Mouse (Mus musculus): ENCODE results near the gene Sik2. TPM values are rescaled to one million over a fixed set of nuclear protein-coding genes. Genes with fewer than 3 reads are reported as not detected.

Sik2 gene
- polyA plus RNA-seq, 1 experiment = 9.1 TPM

DNA sequence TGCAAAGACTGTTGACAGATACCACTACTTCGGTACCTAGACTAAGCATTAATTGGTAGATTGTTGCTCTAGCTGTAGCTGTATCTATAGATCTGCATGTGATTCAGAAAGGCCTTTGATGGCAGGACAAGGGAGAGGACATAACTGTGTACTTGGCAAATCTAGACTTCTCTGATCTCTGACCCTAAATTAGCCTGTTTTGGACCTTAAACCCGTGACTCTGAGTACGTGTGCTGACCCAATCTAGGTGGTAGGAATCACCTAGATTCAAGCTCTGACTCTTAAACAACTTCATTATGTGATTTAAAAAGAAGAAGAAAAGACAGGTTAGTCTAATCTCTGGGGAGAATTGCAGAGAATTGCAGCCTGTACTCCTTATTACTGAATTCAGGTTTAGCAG is 163.8 kb downstream of the Sik2 start, which contains the start of gene Ppp2r1b:
Ppp2r1b (plus strand) TSS at position 221 of the 400 bp plus-strand sequence.
- Histone ChIP-seq H3ac (ENCODE audit: control insufficient read depth, insufficient read length, low read depth) (no peak within 1 kb of the TSS), H3K79me2 (ENCODE audit: control insufficient read depth, insufficient read depth) (no peaks in the 10 kb centered on the region), H3K79me3 (ENCODE audit: low read depth) (no peaks in the 10 kb centered on the region), H3K4me3 (ENCODE audit: insufficient read depth, poor library complexity, severe bottlenecking) (no peak within 1 kb of the TSS), H3K36me3 (ENCODE audit: control insufficient read depth, insufficient read depth) (peaks cover 5% of the 10 kb centered on the region), H3K27me3 (ENCODE audit: control insufficient read depth, insufficient read depth, insufficient read length) (no peaks in the 10 kb centered on the region)
- TF ChIP-seq MYOD1 (IDR thresholded peaks at IDR 0.05; ENCODE audit: control insufficient read depth, insufficient read length, low read depth) = no peak
- no peak for TF ChIP-seq USF1 (IDR thresholded peaks at IDR 0.05; ENCODE audit: low read depth)
- TF ChIP-seq MYOG (IDR thresholded peaks at IDR 0.05; ENCODE audit: control insufficient read depth, extremely low read depth, insufficient read length) = no peak
- no peak for TF ChIP-seq CEBPB (IDR thresholded peaks at IDR 0.05; ENCODE audit: low read depth)
- TF ChIP-seq CTCF (IDR thresholded peaks at IDR 0.05; ENCODE audit: control insufficient read depth, insufficient read depth, insufficient read length) = no peak

Other genes with a start within 250 kb of the Sik2 start
- 4.4 TPM for gene Fdxacb1, start 240.8 kb downstream of the Sik2 start, polyA plus RNA-seq (2012; fragmentation: generic; extraction: Trizol)
- gene Alg9, start 234.1 kb downstream of the Sik2 start, polyA plus RNA-seq (2012; fragmentation: generic; extraction: Trizol) = 23.0 TPM
- 4.8 TPM for gene 1110032A03Rik, start 233.6 kb downstream of the Sik2 start, polyA plus RNA-seq (2012; fragmentation: generic; extraction: Trizol)
- 26.7 TPM for gene Ppp2r1b, start 163.8 kb downstream of the Sik2 start, polyA plus RNA-seq (2012; fragmentation: generic; extraction: Trizol)
- gene Btg4, start 51.8 kb upstream of the Sik2 start, polyA plus RNA-seq (2012; fragmentation: generic; extraction: Trizol) = not detected
- 28.8 TPM for gene Layn, start 68.0 kb upstream of the Sik2 start, polyA plus RNA-seq (2012; fragmentation: generic; extraction: Trizol)
- 2.0 TPM for gene 4833427G06Rik, start 93.0 kb upstream of the Sik2 start, polyA plus RNA-seq (2012; fragmentation: generic; extraction: Trizol)
- 0.01 TPM for gene Gm32742, start 156.4 kb upstream of the Sik2 start, polyA plus RNA-seq (2012; fragmentation: generic; extraction: Trizol)
- 0.01 TPM for gene Pou2af1, start 204.6 kb upstream of the Sik2 start, polyA plus RNA-seq (2012; fragmentation: generic; extraction: Trizol)

Data from C2C12 (cell line).